In the genomic region with DNA sequence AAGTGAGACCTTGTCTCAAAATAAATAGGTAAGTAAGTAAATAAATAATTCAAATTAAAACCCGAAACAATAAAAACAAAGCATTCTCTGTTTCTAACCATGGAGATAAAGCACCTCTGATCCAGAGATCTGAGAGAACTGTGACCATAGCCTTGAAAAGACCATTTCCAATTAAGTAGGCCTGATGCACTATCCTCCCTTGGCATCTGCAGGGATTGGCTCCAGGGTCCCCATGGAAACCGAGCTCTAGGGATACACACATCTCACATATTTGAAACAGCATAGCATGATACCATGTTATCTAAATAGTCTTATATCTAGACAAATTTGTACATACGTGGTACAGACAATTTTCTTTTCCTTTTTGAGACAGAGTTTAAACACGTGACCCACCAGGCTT, we compare ENCODE assay signal across 33 mouse cellular contexts.
"Had no signal": no experiment of that assay in that cellular context is flagged by ENCODE, and none has a peak within 500 bp of the region (broad histone marks: within the 10 kb centered on the region; RNA-seq: fewer than 3 reads in every experiment).

No protein-coding gene starts in this region.

- H3K9ac ChIP-seq: heart, embryonic 12.5 days; heart, embryonic 13.5 days; heart, embryonic 15.5 days; hindbrain, embryonic 12.5 days; hindbrain, embryonic 13.5 days; hindbrain, embryonic 14.5 days; hindbrain, embryonic 15.5 days; intestine, embryonic 15.5 days; kidney, embryonic 15.5 days had no signal

- H3K9me3 ChIP-seq: heart, embryonic 12.5 days; heart, embryonic 13.5 days; heart, embryonic 15.5 days; hindbrain, embryonic 10.5 days; hindbrain, embryonic 12.5 days; hindbrain, embryonic 13.5 days; hindbrain, embryonic 15.5 days; intestine, embryonic 15.5 days; kidney, embryonic 15.5 days had no signal

- H3K36me3 ChIP-seq: heart, embryonic 12.5 days; heart, embryonic 13.5 days; heart, embryonic 15.5 days; hindbrain, embryonic 10.5 days; hindbrain, embryonic 12.5 days; hindbrain, embryonic 13.5 days; hindbrain, embryonic 15.5 days; intestine, embryonic 15.5 days; kidney, embryonic 15.5 days had no signal

- H3K4me2 ChIP-seq: heart, embryonic 12.5 days; heart, embryonic 13.5 days; heart, embryonic 15.5 days; hindbrain, embryonic 12.5 days; hindbrain, embryonic 13.5 days; hindbrain, embryonic 14.5 days; hindbrain, embryonic 15.5 days; intestine, embryonic 15.5 days; kidney, embryonic 15.5 days had no signal

- DNase-seq: heart, postnatal 10 days; heart, postnatal 36 days; heart, postnatal 4 days; kidney, adult 11 months; kidney, adult 18-20 months; kidney, adult 2 months; kidney, adult 8-10 months; kidney, adult 9 months; kidney, postnatal 10 days; kidney, postnatal 14 days; kidney, postnatal 25 days; kidney, postnatal 36 days; kidney, postnatal 4 days; layer of hippocampus, adult 9-11 months; layer of hippocampus, postnatal 36 days had no signal

- H3K27ac ChIP-seq: heart, embryonic 13.5 days; heart, embryonic 15.5 days; hindbrain, embryonic 10.5 days; hindbrain, embryonic 12.5 days; hindbrain, embryonic 13.5 days; hindbrain, embryonic 14.5 days; hindbrain, embryonic 15.5 days; hindbrain, postnatal 0 days; intestine, embryonic 15.5 days; kidney, embryonic 15.5 days; kidney, postnatal 0 days; layer of hippocampus, adult 2 months; left cerebral cortex, adult 2 months had no signal

- H3K4me3 ChIP-seq: heart, embryonic 12.5 days; heart, embryonic 13.5 days; heart, embryonic 15.5 days; hindbrain, embryonic 10.5 days; hindbrain, embryonic 12.5 days; hindbrain, embryonic 13.5 days; hindbrain, embryonic 15.5 days; intestine, embryonic 15.5 days; kidney, embryonic 15.5 days; layer of hippocampus, adult 2 months; left cerebral cortex, adult 2 months had no signal

- H3K4me1 ChIP-seq: hindbrain, embryonic 15.5 days had no signal

- H3K27me3 ChIP-seq: hindbrain, embryonic 12.5 days; hindbrain, embryonic 13.5 days; hindbrain, embryonic 15.5 days; intestine, embryonic 15.5 days; kidney, embryonic 15.5 days had no signal

- ATAC-seq: hindbrain, embryonic 16.5 days; hindbrain, postnatal 0 days; inflammation-experienced regulatory T-cells, adult 6 months; intestine, embryonic 15.5 days; intestine, embryonic 16.5 days; intestine, postnatal 0 days had no signal
